Mouse (Mus musculus) lung, postnatal 0 days (tissue): ENCODE data around the gene Pglyrp1.

Source experiments
- CTCF ChIP-seq: IDR thresholded peaks from 2 replicates; pipeline ENCODE4 v1.5.1; 2016; ENCODE audit warnings: antibody characterized with exemption, mild to moderate bottlenecking
- EP300 ChIP-seq: IDR thresholded peaks from 2 replicates; pipeline ENCODE4 v1.6.1; 2016; ENCODE audit warnings: antibody characterized with exemption, mild to moderate bottlenecking, control low read depth

DNA sequence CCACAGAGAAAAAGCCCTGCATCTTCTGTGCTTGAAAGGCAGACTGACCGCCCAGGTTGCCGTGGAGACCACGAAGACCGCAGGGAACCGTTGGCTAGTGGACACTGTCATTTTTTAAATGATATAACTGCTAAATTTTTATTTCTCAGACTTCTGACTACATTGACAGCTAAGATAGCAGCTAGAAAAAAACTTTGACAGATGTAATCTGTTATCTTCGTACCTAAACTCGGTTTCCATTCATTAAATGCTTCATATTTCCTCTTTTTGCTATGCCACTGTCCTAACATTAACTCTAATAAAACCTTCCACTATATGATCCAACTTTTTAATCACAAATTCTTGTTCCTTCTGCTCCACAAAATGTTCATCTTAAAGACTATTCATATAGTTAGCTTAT, 41.6 kb upstream of the Pglyrp1 start:
- no peak for TF ChIP-seq CTCF
- no peak for TF ChIP-seq EP300
